Mouse (Mus musculus) limb, embryonic 14.5 days (tissue): Measurements from ENCODE around the gene Acap1. TPM values are rescaled to one million over a fixed set of nuclear protein-coding genes. Genes with fewer than 3 reads are reported as not detected.
"Not testable (repeated sequence)": the region's sequence is repeated elsewhere in the genome, so short reads cannot be mapped to it uniquely, and the experiment has no call there.

Experiments
- ATAC-seq: fragments of 200-750 bp; cut with Nextera tagmentation; 2 replicates; pipeline ENCODE4 v1.8.0; 2017; ENCODE audit warnings: low read depth, moderate number of reproducible peaks, moderate TSS enrichment; ENCODE audit not compliant: low FRiP score
- DNase-seq: peaks from one replicate; pipeline ENCODE4 v3.0.0-alpha.2; 2015; ENCODE audit warnings: low spot score
- H3K27ac ChIP-seq: fragments of 300-500 bp; sonication (generic); replicated peaks from 2 replicates; pipeline ENCODE4 v1.5.1; 2014; ENCODE audit warnings: low read depth, mild to moderate bottlenecking, low read length, moderate library complexity, mixed read lengths
- H3K27me3 ChIP-seq: fragments of 300-500 bp; sonication (generic); 2 replicates; pipeline ENCODE4 v1.6.1; 2014; ENCODE audit warnings: low read length, mixed read lengths; ENCODE audit not compliant: control insufficient read depth, insufficient read depth
- H3K36me3 ChIP-seq: fragments of 300-500 bp; sonication (generic); 2 replicates; pipeline ENCODE4 v1.6.1; 2014; ENCODE audit warnings: mild to moderate bottlenecking, low read length, moderate library complexity, mixed read lengths; ENCODE audit not compliant: control insufficient read depth, insufficient read depth
- H3K4me1 ChIP-seq: fragments of 300-500 bp; sonication (generic); 2 replicates; pipeline ENCODE4 v1.6.1; 2014; ENCODE audit warnings: antibody characterized with exemption, low read length, mixed read lengths; ENCODE audit not compliant: control insufficient read depth, insufficient read depth
- H3K4me2 ChIP-seq: fragments of 300-500 bp; sonication (generic); replicated peaks from 2 replicates; pipeline ENCODE4 v1.6.1; 2014; ENCODE audit warnings: low read depth, mild to moderate bottlenecking, low read length, moderate library complexity; ENCODE audit not compliant: severe bottlenecking
- H3K4me3 ChIP-seq: fragments of 300-500 bp; sonication (generic); replicated peaks from 2 replicates; pipeline ENCODE4 v1.5.1; 2014; ENCODE audit warnings: low read length
- H3K9ac ChIP-seq: fragments of 300-500 bp; sonication (generic); 2 replicates; pipeline ENCODE4 v1.6.1; 2014; ENCODE audit warnings: mild to moderate bottlenecking, low read depth, low read length, moderate library complexity; ENCODE audit not compliant: severe bottlenecking
- H3K9me3 ChIP-seq: fragments of 300-500 bp; sonication (generic); 2 replicates; pipeline ENCODE4 v1.6.1; 2016; ENCODE audit warnings: low read length; ENCODE audit not compliant: control insufficient read depth
- POLR2A ChIP-seq: fragments of 200-500 bp; IDR thresholded peaks from 2 replicates; pipeline ENCODE4 v1.8.0; 2012; ENCODE audit warnings: inconsistent platforms, mild to moderate bottlenecking, moderate library complexity, borderline replicate concordance; ENCODE audit not compliant: insufficient read depth, insufficient read length; ENCODE audit errors: extremely low read depth
- WGBS: fragments of 180-500 bp; shearing (Covaris S2); extraction: QIAGEN DNeasy Blood & Tissue Kit; methylation state at CpG from one replicate; pipeline ENCODE4 v1.1.7; 2014; 5-methylcytosine and 5-hydroxymethylcytosine counted together
- polyA plus RNA-seq, 2 experiments: library from polyadenylated mRNA; depleted of rRNA in 1 of 2; stranded (reverse) in 1 of 2; unstranded in 1 of 2; fragments of >200 nt; fragmentation: Nextera tagmentation in 1 of 2; extraction: Ambion mirVana in 1 of 2; gene quantifications; 2 replicates each; pipeline versions ENCODE4 v1.2.1 to v1.2.3; 2012 to 2014

Gene Acap1
- polyA plus RNA-seq, 2 experiments: 2.1 TPM

DNA sequence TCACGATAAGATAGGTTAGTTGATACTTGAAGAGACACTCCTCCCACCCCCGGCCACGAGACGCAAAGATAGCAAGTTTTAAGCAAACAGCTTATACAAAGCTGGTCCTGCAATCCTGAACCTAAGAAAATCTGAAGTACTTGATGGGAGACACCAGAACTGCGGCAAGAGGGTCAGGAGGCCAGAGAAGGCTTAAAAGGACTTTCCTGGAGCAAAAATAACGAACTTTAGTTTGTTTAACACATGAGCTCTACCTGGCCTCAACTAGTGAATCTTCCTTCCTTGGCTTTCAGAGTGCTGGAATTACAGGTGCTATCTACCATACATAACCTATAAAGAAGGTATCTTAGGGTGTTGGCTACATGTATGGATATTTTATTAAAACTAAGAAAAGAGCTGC is 39.3 kb upstream of the Acap1 start:
- Histone ChIP-seq H3K9ac (no peak overlapping the region), H3K4me2 (peak overlapping the region; percentile 47), H3K27me3 (no peaks in the 10 kb centered on the region), H3K27ac (no peak overlapping the region), H3K36me3 (no peaks in the 10 kb centered on the region), H3K4me3 (peak overlapping the region; percentile 19), H3K9me3 (no peaks in the 10 kb centered on the region), H3K4me1 (peaks cover 26% of the 10 kb centered on the region)
- DNase-seq (no peak), ATAC-seq (no peak)
- 17% methylated on average over 6 of the region's 6 CpGs for WGBS
- TF ChIP-seq POLR2A: no peak

DNA sequence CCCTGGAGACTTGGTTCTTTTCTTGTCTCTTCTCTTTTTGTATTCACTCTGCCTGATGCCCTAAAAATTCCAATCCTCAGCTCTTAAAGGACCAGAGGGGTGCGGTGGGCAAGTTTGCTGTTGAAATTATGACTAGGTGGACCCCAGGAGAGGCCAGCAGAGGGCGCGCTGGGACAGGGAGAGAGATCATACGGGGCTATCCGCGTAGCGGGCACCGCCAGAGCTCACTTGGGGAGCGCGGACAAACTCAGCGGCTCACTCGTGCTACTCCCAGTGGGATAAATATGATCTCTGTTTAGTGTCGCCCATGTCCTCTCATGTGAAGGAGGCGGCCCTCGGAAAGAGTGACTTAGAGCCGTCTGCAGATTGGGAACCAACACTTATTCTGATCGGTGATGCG is 38.8 kb upstream of the Acap1 start:
- TF ChIP-seq POLR2A: no peak
- Histone ChIP-seq H3K4me3 (peak overlapping the region; percentile 19), H3K9ac (no peak overlapping the region), H3K36me3 (no peaks in the 10 kb centered on the region), H3K9me3 (no peaks in the 10 kb centered on the region), H3K27me3 (no peaks in the 10 kb centered on the region), H3K4me1 (peaks cover 26% of the 10 kb centered on the region), H3K4me2 (peak overlapping the region; percentile 47), H3K27ac (no peak overlapping the region)
- WGBS: under 1% methylated on average over 18 of the region's 18 CpGs
- DNase-seq (peak; percentile 86), ATAC-seq (peak; percentile 58)

DNA sequence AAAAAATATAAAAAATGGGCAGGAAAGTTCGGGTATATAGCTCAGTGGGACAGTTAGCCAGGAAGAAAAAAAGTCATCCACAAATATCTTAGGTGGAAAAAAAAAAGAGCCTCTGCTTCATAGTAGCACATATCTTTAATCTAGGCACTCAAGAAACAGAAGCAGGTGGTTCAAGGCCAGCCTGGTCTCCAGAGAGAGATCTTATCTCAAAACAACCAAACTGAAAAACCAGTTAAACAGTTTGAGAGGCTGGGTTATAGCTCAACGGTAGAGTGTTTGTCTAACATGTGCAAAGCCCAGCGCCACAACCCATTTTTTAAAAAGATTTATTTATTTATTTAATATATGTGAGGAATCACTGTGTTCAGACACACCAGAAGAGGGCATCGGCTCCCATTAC is 37.7 kb upstream of the Acap1 start:
- Histone ChIP-seq H3K36me3 (no peaks in the 10 kb centered on the region), H3K27ac (no peak overlapping the region), H3K9me3 (no peaks in the 10 kb centered on the region), H3K4me2 (no peak overlapping the region), H3K4me1 (peaks cover 21% of the 10 kb centered on the region), H3K4me3 (no peak overlapping the region), H3K27me3 (no peaks in the 10 kb centered on the region), H3K9ac (no peak overlapping the region)
- WGBS: 76% methylated on average over 4 of the region's 4 CpGs
- no peak for TF ChIP-seq POLR2A
- DNase-seq: no peak
- ATAC-seq: no peak

DNA sequence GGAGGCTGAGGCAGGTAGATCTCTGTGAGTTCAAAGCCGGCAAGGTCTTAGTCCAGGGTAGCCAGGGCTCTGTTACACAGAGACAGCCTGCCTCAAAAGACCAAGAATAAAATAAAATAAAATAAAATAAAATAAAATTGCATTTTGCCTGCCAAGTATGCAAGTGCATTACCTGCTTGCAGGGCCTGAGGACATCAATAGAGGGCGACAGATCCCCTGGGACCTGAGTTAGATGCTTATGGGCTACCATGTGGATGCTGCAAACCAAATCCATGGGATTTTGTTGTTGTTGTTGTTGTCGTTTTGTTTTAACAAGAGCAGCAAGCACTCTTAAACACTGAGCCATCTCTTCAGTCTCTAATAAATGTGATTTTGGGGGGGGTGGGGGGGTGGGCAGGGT is 36.9 kb upstream of the Acap1 start:
- ATAC-seq: no peak
- H3K27ac ChIP-seq: no peak overlapping the region
- no peak overlapping the region for H3K4me2 ChIP-seq
- 34% methylated on average over 3 of the region's 3 CpGs for WGBS
- DNase-seq: no peak
- TF ChIP-seq POLR2A: no peak
- peaks cover 16% of the 10 kb centered on the region for H3K4me1 ChIP-seq
- no peaks in the 10 kb centered on the region for H3K36me3 ChIP-seq
- H3K9ac ChIP-seq: no peak overlapping the region
- H3K27me3 ChIP-seq: no peaks in the 10 kb centered on the region
- no peaks in the 10 kb centered on the region for H3K9me3 ChIP-seq
- no peak overlapping the region for H3K4me3 ChIP-seq

DNA sequence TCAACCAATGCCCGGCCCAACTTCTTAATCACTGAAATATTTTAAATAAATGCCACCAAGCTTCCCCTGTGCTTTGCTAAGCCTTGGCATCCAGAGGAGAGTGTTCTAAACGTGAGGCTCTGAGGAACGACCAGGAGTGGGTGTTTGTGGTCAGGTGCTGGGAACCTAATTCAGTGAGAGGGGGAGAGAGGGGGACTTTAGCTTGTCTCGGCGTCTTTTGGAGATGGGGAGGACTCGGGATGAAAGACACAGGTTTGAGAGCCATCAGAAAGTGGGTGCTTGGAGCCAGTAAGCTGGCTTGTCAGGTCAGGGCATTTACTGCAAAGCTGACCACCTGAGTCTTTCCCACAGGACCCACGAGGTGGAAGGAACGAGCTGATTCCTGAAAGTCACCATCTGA is 36.4 kb upstream of the Acap1 start:
- H3K9ac ChIP-seq: no peak overlapping the region
- no peak overlapping the region for H3K4me3 ChIP-seq
- H3K36me3 ChIP-seq: no peaks in the 10 kb centered on the region
- no peaks in the 10 kb centered on the region for H3K9me3 ChIP-seq
- no peak for DNase-seq
- WGBS: 64% methylated on average over 8 of the region's 8 CpGs
- no peak for TF ChIP-seq POLR2A
- ATAC-seq: no peak
- H3K4me2 ChIP-seq: no peak overlapping the region
- no peaks in the 10 kb centered on the region for H3K27me3 ChIP-seq
- H3K4me1 ChIP-seq: peaks cover 11% of the 10 kb centered on the region
- H3K27ac ChIP-seq: no peak overlapping the region

DNA sequence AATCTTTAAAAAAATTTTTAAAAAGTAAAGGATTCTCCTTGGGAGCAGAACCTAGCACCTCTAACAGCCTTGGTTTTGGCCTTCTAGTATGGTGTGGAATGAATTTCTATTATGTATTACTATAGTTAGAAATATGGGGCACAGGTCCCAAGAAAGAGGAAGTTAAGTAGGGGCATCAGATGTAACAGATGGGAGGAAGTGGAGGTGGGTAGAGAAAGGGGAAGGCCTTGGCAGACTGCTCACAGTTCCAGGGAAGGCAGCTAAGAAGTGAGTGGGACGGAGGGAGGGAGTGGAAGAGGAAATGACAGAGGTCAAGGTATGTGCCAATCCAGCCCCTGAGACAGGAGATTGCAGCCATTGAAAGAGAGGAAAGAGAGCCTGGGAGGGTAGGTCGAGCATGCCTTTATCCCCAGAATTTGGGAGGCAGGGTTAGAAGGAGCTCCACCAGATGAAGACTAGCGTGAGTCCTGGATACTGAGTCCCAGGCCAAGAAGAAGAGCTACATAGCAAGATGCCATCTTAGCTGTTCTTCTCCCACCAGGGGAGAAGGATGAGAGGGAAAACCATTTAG is 35.7 kb upstream of the Acap1 start:
- no peak for TF ChIP-seq POLR2A
- H3K9me3 ChIP-seq: no peaks in the 10 kb centered on the region
- H3K27me3 ChIP-seq: no peaks in the 10 kb centered on the region
- ATAC-seq (no peak), DNase-seq (no peak)
- no peaks in the 10 kb centered on the region for H3K36me3 ChIP-seq
- WGBS: 63% methylated on average over 3 of the region's 3 CpGs
- H3K4me2 ChIP-seq: no peak overlapping the region
- peaks cover 4% of the 10 kb centered on the region for H3K4me1 ChIP-seq
- H3K9ac ChIP-seq: no peak overlapping the region
- no peak overlapping the region for H3K27ac ChIP-seq
- H3K4me3 ChIP-seq: no peak overlapping the region

DNA sequence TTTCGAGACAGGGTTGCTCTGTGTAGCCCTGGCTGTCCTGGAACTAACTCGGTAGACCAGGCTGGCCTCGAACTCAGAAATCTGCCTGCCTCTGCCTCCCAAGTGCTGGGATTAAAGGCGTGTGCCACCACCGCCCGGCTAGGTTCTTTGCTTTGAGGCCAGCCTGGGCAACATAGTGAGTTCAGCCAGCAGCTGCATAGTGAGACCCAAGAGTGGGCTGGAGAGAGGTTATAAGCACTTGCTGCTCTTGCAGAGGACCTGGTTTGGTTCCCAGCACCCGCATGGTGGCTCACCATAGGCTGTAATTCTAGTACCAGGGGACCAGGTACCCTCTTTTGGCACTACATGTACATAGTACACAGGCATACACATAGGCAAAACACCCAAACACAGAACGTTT is 34.8 kb upstream of the Acap1 start:
- not testable (repeated sequence) for H3K4me1 ChIP-seq, H3K27me3 ChIP-seq, ATAC-seq, H3K4me3 ChIP-seq, H3K36me3 ChIP-seq, H3K9ac ChIP-seq, DNase-seq, H3K27ac ChIP-seq, H3K9me3 ChIP-seq, H3K4me2 ChIP-seq
- WGBS: 89% methylated on average over 8 of the region's 8 CpGs
